Mouse (Mus musculus) G1E (cell line): ENCODE measurements around the gene Cox7a2.

Experiments
- CTCF ChIP-seq: IDR thresholded peaks from 2 replicates; pipeline ENCODE4 v1.5.1; 2012; ENCODE audit warnings: low read depth, low read length, inconsistent platforms, mixed read lengths
- GATA1 ChIP-seq: IDR thresholded peaks from 2 replicates; pipeline ENCODE4 v1.6.1; 2012; ENCODE audit warnings: borderline replicate concordance, low read length, inconsistent platforms, mixed read lengths
- POLR2AphosphoS5 ChIP-seq: IDR thresholded peaks from 2 replicates; pipeline ENCODE4 v1.6.1; 2012; ENCODE audit warnings: low read depth, low read length, inconsistent platforms; ENCODE audit not compliant: insufficient replicate concordance

- TF ChIP-seq CTCF (no peak), GATA1 (no peak), POLR2AphosphoS5 (no peak)
Observed at GRCm38 (mm10) chr9:79807178-79807577, 47.5 kb upstream of the Cox7a2 start.
